Mouse (Mus musculus): ENCODE measurements around the gene Kbtbd2. TPM values are rescaled to one million over a fixed set of nuclear protein-coding genes. Genes with fewer than 3 reads are reported as not detected.
A peak's percentile ranks its signal among the peaks of the same experiment; 100 is the strongest.

Gene Kbtbd2
- total and polyA plus RNA-seq, 3 experiments, result 13.2 to 50.7 (median 26.0) TPM

GRCm38 (mm10) chr6:56805026-56805425 lies 7.4 kb upstream of the Kbtbd2 start:
- no peaks in the 10 kb centered on the region for H3K79me2 ChIP-seq (ENCODE audit: control insufficient read depth, insufficient read depth, low read length, poor library complexity)
- no peak overlapping the region for H3K27ac ChIP-seq (ENCODE audit: control insufficient read depth, low read depth, low read length)
- no peak for DNase-seq (ENCODE audit: low read depth, low spot score)
- peaks cover 2 to 4% of the 10 kb centered on the region in 2 experiments for H3K27me3 ChIP-seq (ENCODE audit: control insufficient read depth in 1 of 2, insufficient read depth in 2 of 2, low read length in 2 of 2)
- no peak for TF ChIP-seq SMC3 (IDR thresholded peaks at IDR 0.05; ENCODE audit: low read depth, low read length)
- TF ChIP-seq E2F4 (IDR thresholded peaks at IDR 0.05; ENCODE audit: borderline replicate concordance, low read depth, low read length), result no peak
- TF ChIP-seq POLR2AphosphoS2 (IDR thresholded peaks at IDR 0.05; ENCODE audit: low read length), result no peak
- TF ChIP-seq RAD21 (IDR thresholded peaks at IDR 0.05; ENCODE audit: low read depth, low read length), result no peak
- TF ChIP-seq TAL1 (IDR thresholded peaks at IDR 0.05; ENCODE audit: low read length), result no peak
- TF ChIP-seq MEF2A (IDR thresholded peaks at IDR 0.05; ENCODE audit: extremely low read depth, insufficient replicate concordance, low read depth, low read length, poor library complexity, severe bottlenecking), result no peak
- no peak for TF ChIP-seq ETS1 (IDR thresholded peaks at IDR 0.05; ENCODE audit: low read depth, low read length)
- no peak for TF ChIP-seq MYB (IDR thresholded peaks at IDR 0.05; ENCODE audit: low read depth, low read length)
- no peak for TF ChIP-seq USF2 (IDR thresholded peaks at IDR 0.05; ENCODE audit: borderline replicate concordance in 1 of 2, insufficient read depth in 1 of 2, low read depth in 1 of 2, low read length in 2 of 2)
- TF ChIP-seq TBP (IDR thresholded peaks at IDR 0.05; ENCODE audit: low read depth, low read length), result no peak
- no peak for TF ChIP-seq NRF1 (IDR thresholded peaks at IDR 0.05; ENCODE audit: insufficient read depth, low read depth, low read length, poor library complexity, severe bottlenecking)
- TF ChIP-seq EP300 (IDR thresholded peaks at IDR 0.05; ENCODE audit: low read depth in 1 of 2, low read length in 2 of 2), result no peak
- no peak for TF ChIP-seq ELF1 (IDR thresholded peaks at IDR 0.05; ENCODE audit: low read depth, low read length)
- no peak overlapping the region for H3K4me3 ChIP-seq (ENCODE audit: control insufficient read depth in 1 of 2, insufficient read depth in 1 of 2, low read depth in 2 of 2, low read length in 2 of 2)
- H3K36me3 ChIP-seq (ENCODE audit: control insufficient read depth in 1 of 2, insufficient read depth in 2 of 2, low read length in 2 of 2), result no peaks in the 10 kb centered on the region
- H3K9me3 ChIP-seq (replicated peaks; ENCODE audit: insufficient read depth, low read length), result no peaks in the 10 kb centered on the region
- no peaks in the 10 kb centered on the region for H3K4me1 ChIP-seq (ENCODE audit: control insufficient read depth in 1 of 2, insufficient read depth in 2 of 2, low read length in 2 of 2)
- no peak overlapping the region for H3K9ac ChIP-seq (ENCODE audit: control insufficient read depth, low read depth, low read length, poor library complexity, severe bottlenecking)

GRCm38 (mm10) chr6:56798152-56798465 lies 496 bp upstream of the Kbtbd2 start:
- TF ChIP-seq SIN3A (IDR thresholded peaks at IDR 0.05; ENCODE audit: low read length) (0 out of 2 replicates have a peak, but pooled peaks have one; percentile 2), RCOR1 (IDR thresholded peaks at IDR 0.05; ENCODE audit: low read depth, low read length) (no peak), EP300 (IDR thresholded peaks at IDR 0.05; ENCODE audit: low read depth in 1 of 2, low read length in 2 of 2) (no peak), ELF1 (IDR thresholded peaks at IDR 0.05; ENCODE audit: low read depth, low read length) (no peak), BHLHE40 (IDR thresholded peaks at IDR 0.05; ENCODE audit: borderline replicate concordance, low read depth, low read length) (no peak), GATA1 (IDR thresholded peaks at IDR 0.05; ENCODE audit: low read depth, low read length) (0 out of 2 replicates have a peak, but pooled peaks have one; percentile 4), MEF2A (IDR thresholded peaks at IDR 0.05; ENCODE audit: extremely low read depth, insufficient replicate concordance, low read depth, low read length, poor library complexity, severe bottlenecking) (no peak)

More at GRCm38 (mm10) chr6:56798152-56798465, 496 bp upstream of the Kbtbd2 start:
- peak overlapping the region; percentile 96 for H3K9ac ChIP-seq (ENCODE audit: control insufficient read depth, low read depth, low read length, poor library complexity, severe bottlenecking)
- no peak for DNase-seq (ENCODE audit: low read depth, low spot score)
- peaks cover 45% of the 10 kb centered on the region for H3K79me2 ChIP-seq (ENCODE audit: control insufficient read depth, insufficient read depth, low read length, poor library complexity)
- H3K9me3 ChIP-seq (replicated peaks; ENCODE audit: insufficient read depth, low read length), result no peaks in the 10 kb centered on the region
- peak overlapping the region; percentile 78 to 91 for H3K4me3 ChIP-seq (ENCODE audit: control insufficient read depth in 1 of 2, insufficient read depth in 1 of 2, low read depth in 2 of 2, low read length in 2 of 2)
- H3K27ac ChIP-seq (ENCODE audit: control insufficient read depth, low read depth, low read length), result peak overlapping the region; percentile 73
- peaks cover 8 to 11% of the 10 kb centered on the region in 2 experiments for H3K4me1 ChIP-seq (ENCODE audit: control insufficient read depth in 1 of 2, insufficient read depth in 2 of 2, low read length in 2 of 2)
- no peaks in the 10 kb centered on the region; a peak in 2 of 4 replicates for H3K27me3 ChIP-seq (ENCODE audit: control insufficient read depth in 1 of 2, insufficient read depth in 2 of 2, low read length in 2 of 2)
- H3K36me3 ChIP-seq (ENCODE audit: control insufficient read depth in 1 of 2, insufficient read depth in 2 of 2, low read length in 2 of 2), result peaks cover 0 to 24% of the 10 kb centered on the region in 2 experiments; a peak in 2 of 4 replicates

Measured in MEL (cell line).